Mouse (Mus musculus): ENCODE measurements around the gene Naa40. TPM values are rescaled to one million over a fixed set of nuclear protein-coding genes. Genes with fewer than 3 reads are reported as not detected.

Naa40 gene
- total RNA-seq, 2 experiments from 2014 or later, result 27.7 to 29.8 TPM

- peak in 1 of 2 experiments; percentile 5 for DNase-seq (ENCODE audit: low spot score in 2 of 2)
Observed at GRCm38 (mm10) chr19:7266421-7266831, 25.4 kb upstream of the Naa40 start.

GRCm38 (mm10) chr19:7265478-7266191 lies 24.7 kb upstream of the Naa40 start:
- DNase-seq (ENCODE audit: low spot score in 2 of 2), result no peak

GRCm38 (mm10) chr19:7264766-7265331 lies 23.9 kb upstream of the Naa40 start:
- peak in 1 of 2 experiments; percentile 18 for DNase-seq (ENCODE audit: low spot score in 2 of 2)

- peak; percentile 74 to 90 for DNase-seq (ENCODE audit: low spot score in 2 of 2)
Observed at GRCm38 (mm10) chr19:7264088-7264765, 23.2 kb upstream of the Naa40 start.

- no peak for DNase-seq (ENCODE audit: low spot score in 2 of 2)
Observed at GRCm38 (mm10) chr19:7262592-7262991, 21.6 kb upstream of the Naa40 start.

GRCm38 (mm10) chr19:7261964-7262363 lies 21.0 kb upstream of the Naa40 start:
- no peak for DNase-seq (ENCODE audit: low spot score in 2 of 2)

GRCm38 (mm10) chr19:7261476-7261875 lies 20.5 kb upstream of the Naa40 start:
- no peak for DNase-seq (ENCODE audit: low spot score in 2 of 2)

- DNase-seq (ENCODE audit: low spot score in 2 of 2), result no peak
Observed at GRCm38 (mm10) chr19:7257881-7258280, 16.9 kb upstream of the Naa40 start.

GRCm38 (mm10) chr19:7246021-7246420 lies 5.0 kb upstream of the Naa40 start:
- DNase-seq (ENCODE audit: low spot score in 2 of 2), result no peak

GRCm38 (mm10) chr19:7240291-7240690 lies 692 bp downstream of the Naa40 start:
- no peak for DNase-seq (ENCODE audit: low spot score in 2 of 2)

- DNase-seq (ENCODE audit: low spot score in 2 of 2), result no peak
Observed at GRCm38 (mm10) chr19:7239574-7239973, 1.4 kb downstream of the Naa40 start.

- no peak for DNase-seq (ENCODE audit: low spot score in 2 of 2)
Observed at GRCm38 (mm10) chr19:7236742-7237141, 4.2 kb downstream of the Naa40 start.

GRCm38 (mm10) chr19:7236011-7236410 lies 5.0 kb downstream of the Naa40 start:
- no peak for DNase-seq (ENCODE audit: low spot score in 2 of 2)

- DNase-seq (ENCODE audit: low spot score in 2 of 2), result no peak
Observed at GRCm38 (mm10) chr19:7235461-7235860, 5.5 kb downstream of the Naa40 start.

- DNase-seq (ENCODE audit: low spot score in 2 of 2), result peak; percentile 77 to 85
Observed at GRCm38 (mm10) chr19:7234537-7235221, 6.3 kb downstream of the Naa40 start.

GRCm38 (mm10) chr19:7226511-7226914 lies 14.5 kb downstream of the Naa40 start:
- DNase-seq (ENCODE audit: low spot score in 2 of 2), result no peak

GRCm38 (mm10) chr19:7225096-7225690 lies 15.8 kb downstream of the Naa40 start:
- no peak for DNase-seq (ENCODE audit: low spot score in 2 of 2)

GRCm38 (mm10) chr19:7224253-7224652 lies 16.7 kb downstream of the Naa40 start:
- DNase-seq (ENCODE audit: low spot score in 2 of 2), result no peak

GRCm38 (mm10) chr19:7223488-7223887 lies 17.5 kb downstream of the Naa40 start:
- no peak for DNase-seq (ENCODE audit: low spot score in 2 of 2)

- DNase-seq (ENCODE audit: low spot score in 2 of 2), result no peak
Observed at GRCm38 (mm10) chr19:7222196-7222595, 18.8 kb downstream of the Naa40 start.

- no peak for DNase-seq (ENCODE audit: low spot score in 2 of 2)
Observed at GRCm38 (mm10) chr19:7218753-7219152, 22.2 kb downstream of the Naa40 start.

All from left cerebral cortex, adult 18-20 months (tissue).